Mouse (Mus musculus) thymus, adult 18-20 months (tissue): ENCODE data around the gene 9630041A04Rik.

Experiments used
- DNase-seq, 2 experiments: peaks; one replicate each; pipeline ENCODE4 v3.0.0; 2022; ENCODE audit warnings: mixed read lengths in 2 of 2

The 9630041A04Rik gene

DNA sequence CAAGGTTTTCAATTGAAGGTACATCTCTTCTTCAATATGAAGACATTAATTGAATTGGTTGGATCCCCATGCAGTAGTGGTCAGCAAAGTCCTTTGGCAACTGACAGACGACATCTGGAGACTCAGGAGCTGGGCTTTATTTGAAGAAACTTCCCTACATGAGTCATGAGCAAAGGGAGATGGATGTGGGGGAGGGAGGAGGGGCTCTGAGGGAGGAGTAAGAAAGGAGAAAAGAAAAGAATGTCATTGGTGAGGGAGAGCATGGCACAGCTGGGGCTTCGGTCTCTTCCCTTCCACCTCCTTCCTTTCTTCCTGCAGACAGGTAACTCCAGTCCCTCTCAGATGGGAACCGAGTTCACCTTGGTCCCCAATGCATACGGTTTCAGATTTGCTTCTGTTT is 61.2 kb downstream of the 9630041A04Rik start:
- DNase-seq, result no peak

DNA sequence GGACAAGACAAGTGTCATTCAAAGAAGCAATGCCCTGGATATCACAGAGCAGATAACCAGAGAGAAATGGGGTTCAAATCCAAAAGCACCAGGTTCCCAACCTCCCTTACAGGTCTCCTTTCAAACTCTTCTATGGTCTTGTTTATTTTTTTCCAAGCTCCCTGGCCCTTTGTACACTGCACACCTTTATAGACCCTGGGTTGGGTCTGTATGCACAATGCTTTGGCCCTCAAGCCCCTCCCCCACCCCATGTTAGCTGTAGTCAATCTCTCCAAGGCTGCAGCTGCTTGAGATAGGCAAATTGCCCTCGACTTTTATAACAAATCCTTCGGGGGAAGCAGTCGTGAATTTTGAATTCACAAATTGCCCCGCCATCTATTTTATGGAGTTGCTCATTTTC is 63.2 kb downstream of the 9630041A04Rik start:
- DNase-seq, result no peak

- DNase-seq, result no peak
These were observed 72.4 kb downstream of the 9630041A04Rik start for GRCm38 (mm10) chr9:101933946-101934573.

- DNase-seq, result no peak
These were observed 73.2 kb downstream of the 9630041A04Rik start for GRCm38 (mm10) chr9:101934887-101935286.

DNA sequence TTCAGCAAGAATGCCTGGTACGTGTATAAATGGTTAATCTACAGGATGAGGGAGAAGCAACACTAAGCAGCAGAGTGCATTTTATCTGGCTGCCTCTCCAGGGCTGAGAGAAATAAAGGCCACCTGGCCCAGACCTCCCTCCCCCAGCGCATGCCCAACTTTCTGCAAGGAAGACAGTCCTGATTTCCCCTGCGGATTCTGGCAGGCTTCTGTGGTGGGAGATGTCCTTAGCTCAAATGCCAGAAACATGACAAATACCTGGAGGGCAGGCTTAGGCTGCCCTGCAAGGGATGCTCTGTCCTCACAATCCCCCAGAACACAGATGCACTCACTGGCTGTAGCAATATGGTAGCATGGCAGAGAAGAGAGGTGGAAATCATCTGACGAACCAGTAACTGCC is 76.4 kb downstream of the 9630041A04Rik start:
- DNase-seq, result no peak

DNA sequence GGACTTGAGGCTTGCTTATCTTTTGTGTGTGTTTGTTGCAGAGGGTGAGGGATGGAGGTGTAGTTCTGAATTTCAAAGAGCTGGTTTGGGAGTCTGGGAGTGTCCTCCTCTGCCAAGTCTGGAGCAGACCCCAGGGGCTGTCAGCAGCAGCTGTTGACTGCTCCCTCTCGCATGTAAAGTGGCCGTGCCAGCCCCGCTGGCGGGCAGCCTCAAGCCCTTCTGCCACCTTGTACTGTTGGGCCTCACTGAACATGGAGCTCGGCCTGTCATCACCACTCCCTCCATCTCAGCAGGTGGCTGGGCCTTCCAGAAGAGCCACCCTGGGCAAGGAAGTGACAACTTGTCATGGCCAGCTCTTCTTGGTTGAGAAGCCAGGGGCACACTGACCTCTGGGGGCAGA is 77.4 kb downstream of the 9630041A04Rik start:
- no peak for DNase-seq

DNA sequence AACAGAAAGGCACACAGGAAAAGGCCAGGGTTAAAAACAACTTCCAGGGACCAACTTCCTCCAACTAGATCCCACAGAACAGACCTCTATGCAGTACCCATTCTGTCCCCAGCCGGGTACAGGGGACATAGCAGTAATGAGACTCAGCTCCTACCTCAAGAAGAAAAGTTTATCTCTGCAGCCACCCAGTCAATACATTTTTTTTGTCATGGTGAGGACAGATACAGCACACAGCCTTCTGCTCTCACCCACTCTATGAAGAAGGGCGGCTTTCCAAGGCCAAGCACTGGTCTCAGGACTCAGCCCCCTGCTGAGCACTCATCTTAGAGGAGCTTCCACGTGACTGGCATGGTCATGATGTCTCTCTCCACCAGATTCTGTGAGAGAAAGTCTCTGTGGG is 78.5 kb downstream of the 9630041A04Rik start:
- no peak for DNase-seq

GRCm38 (mm10) chr9:101942058-101942669 is 80.5 kb downstream of the 9630041A04Rik start:
- DNase-seq, result no peak

GRCm38 (mm10) chr9:101945326-101945725 is 83.7 kb downstream of the 9630041A04Rik start:
- no peak for DNase-seq

DNA sequence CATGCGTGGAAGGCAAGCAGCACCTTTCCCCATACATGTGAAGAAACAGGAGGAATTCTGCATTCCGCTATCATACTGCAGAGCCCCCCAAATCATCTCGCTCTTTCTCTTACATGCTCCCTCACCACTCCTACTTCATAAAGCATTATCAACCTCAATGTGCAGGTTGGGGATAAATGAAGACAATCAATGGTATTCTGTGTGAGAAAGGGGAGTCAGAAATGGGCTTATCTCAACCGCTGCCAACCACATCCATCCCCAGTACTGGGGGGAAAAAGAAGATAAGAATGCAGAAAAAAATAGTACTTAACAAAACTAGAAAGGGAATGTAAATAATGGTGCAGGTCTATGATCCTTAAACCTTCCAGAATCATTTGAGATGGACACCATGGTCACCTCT is 84.2 kb downstream of the 9630041A04Rik start:
- no peak for DNase-seq

- DNase-seq, result no peak
These were observed 88.5 kb downstream of the 9630041A04Rik start for GRCm38 (mm10) chr9:101950101-101950500.

DNA sequence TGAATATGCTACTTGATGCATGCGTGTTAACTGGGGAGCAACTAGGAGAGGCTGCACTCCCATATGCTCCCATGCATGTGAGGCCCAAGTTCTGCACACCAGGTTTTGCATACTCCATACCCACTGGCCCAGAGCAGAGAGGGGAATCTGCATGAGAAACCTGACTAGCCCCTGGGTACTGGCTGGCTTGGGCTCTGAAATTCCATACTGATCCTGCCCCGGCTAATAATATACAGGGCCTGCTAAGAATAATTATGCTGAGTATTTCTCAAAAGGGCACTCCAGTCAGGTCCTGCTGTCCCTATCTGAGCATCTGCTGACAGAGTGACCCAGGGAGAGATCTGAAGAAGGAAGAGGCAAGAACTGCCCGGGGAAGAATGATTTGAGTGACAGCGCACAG is 92.9 kb downstream of the 9630041A04Rik start:
- no peak for DNase-seq

- DNase-seq, result no peak
These were observed 94.6 kb downstream of the 9630041A04Rik start for GRCm38 (mm10) chr9:101956228-101956627.

DNA sequence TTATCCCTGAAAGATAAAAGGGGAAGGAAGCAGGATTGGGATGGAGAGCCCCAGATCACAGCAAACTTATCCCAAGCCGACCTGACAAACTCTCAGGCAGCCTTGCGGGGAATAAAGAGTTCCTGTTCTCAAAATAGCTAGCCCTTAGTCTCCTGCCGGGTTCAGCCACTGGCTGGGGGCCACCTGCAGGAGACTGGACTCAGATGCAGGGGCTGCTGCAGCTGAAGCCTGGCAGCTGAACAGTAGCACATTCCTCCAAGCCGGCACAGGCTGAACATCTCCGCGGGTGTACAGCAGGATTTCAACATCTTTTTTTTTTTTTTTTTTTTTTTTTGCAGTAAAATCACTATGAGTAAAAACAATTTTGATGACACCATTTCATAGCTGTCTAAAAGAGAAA is 110.2 kb downstream of the 9630041A04Rik start:
- DNase-seq, result no peak

DNA sequence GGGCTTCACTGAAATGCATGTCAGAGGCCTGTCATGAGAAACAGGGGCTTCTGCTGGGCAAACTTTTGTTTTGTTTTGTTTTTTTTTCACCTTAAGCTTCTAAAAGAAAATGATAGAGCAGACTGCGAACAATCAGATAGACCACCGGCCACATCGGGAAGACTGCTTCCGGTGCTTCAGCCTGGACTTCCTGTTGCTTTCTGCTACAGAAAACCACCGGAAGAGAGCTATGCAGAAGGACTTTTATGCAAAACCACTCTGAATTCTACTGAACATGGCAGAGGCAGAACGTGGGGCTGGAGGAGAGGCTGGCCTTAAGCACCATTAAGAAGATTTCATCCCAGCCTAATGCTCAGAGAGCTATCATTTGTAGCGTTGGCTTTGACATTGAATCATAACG is 110.7 kb downstream of the 9630041A04Rik start:
- peak in 1 of 2 experiments; percentile 4 for DNase-seq

DNA sequence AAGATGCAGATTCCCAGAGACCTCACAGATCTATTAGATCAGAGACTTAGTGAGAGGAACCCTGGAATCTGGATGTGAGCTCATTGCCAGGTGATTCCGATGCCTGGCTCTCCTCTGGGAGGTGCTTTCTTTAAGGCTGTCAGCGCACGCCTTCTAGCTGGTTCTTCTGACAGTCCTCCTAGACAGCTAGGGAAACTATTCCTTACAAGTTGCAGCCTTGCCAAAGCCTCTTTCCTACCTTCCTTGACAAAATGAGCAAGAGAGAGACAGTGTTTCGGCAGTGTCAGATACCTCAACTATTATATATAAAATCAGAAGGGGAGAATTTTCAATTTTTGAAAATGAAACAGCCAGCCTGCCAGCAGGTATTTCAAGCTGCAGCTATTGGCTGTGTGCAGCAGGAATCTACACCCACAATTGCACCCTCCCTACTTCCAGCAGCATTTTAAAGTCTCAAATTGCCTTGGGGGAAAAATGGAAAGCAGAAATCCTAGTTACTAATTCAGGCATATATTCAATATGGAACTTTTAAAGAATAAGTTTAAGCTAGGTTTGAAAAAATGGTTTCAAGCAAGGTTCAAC is 115.3 kb downstream of the 9630041A04Rik start:
- no peak for DNase-seq

DNA sequence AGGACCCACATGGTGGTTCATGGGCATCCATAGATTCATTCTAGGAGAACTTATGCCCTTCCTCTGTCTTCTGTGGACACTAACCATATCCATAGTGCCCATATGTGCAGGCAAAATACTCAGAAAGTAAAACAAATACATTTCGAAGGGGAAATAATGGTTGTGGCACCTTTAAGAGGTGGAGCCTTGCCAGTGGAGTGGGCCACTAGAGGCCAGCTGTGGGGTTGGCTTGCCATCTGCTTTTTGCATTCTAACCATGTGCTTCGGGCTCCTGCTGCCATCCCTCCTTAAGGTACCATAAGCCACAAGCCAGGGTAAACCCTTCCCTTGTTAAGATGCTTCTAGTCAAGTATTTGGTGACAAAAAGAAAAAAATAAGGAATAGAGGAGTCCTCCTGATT is 119.5 kb downstream of the 9630041A04Rik start:
- DNase-seq, result no peak

DNA sequence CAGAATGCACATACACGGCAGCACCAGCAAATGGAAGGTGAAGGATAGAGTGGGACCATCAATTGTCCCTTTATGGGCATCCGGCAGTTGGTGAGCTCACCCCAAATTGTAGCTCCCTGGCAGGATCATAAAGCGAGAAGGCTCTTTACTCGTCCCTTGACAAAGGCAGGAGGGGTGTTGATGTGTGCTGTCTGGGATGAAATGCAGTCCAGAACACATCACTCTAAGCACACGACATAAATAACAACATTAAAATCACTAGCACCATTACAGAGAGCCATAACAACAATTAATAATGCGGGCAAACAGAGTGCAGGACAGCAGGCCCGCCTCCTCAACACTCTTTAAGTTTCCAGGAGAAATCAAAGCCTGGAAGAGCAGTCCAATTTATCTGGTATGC is 120.7 kb downstream of the 9630041A04Rik start:
- DNase-seq, result no peak

GRCm38 (mm10) chr9:101986910-101987309 is 125.3 kb downstream of the 9630041A04Rik start:
- DNase-seq, result no peak

- DNase-seq, result no peak
These were observed 128.4 kb downstream of the 9630041A04Rik start for GRCm38 (mm10) chr9:101990032-101990431.

- no peak for DNase-seq
These were observed 129.2 kb downstream of the 9630041A04Rik start for GRCm38 (mm10) chr9:101990836-101991235.
